Mouse (Mus musculus) heart, embryonic 13.5 days (tissue): Measurements from ENCODE around the gene Ppp6r2. TPM values are rescaled to one million over a fixed set of nuclear protein-coding genes. Genes with fewer than 3 reads are reported as not detected.

ENCODE experiments used
- ATAC-seq: fragments of 200-750 bp; cut with Nextera tagmentation; 2 replicates; pipeline ENCODE4 v1.8.0; 2017; ENCODE audit warnings: moderate TSS enrichment; ENCODE audit not compliant: insufficient number of reproducible peaks, low FRiP score, low TSS enrichment; ENCODE audit errors: extremely low read depth
- H3K27ac ChIP-seq: fragments of 300-500 bp; sonication (generic); replicated peaks from 2 replicates; pipeline ENCODE4 v1.5.1; 2015; ENCODE audit warnings: moderate library complexity, mild to moderate bottlenecking, inconsistent platforms
- H3K27me3 ChIP-seq: fragments of 300-500 bp; sonication (generic); replicated peaks from 2 replicates; pipeline ENCODE4 v1.6.1; 2015; ENCODE audit warnings: mild to moderate bottlenecking, inconsistent platforms
- H3K36me3 ChIP-seq: fragments of 300-500 bp; sonication (generic); 2 replicates; pipeline ENCODE4 v1.6.1; 2015; ENCODE audit warnings: mild to moderate bottlenecking, inconsistent platforms
- H3K4me1 ChIP-seq: fragments of 300-500 bp; sonication (generic); 2 replicates; pipeline ENCODE4 v1.6.1; 2015; ENCODE audit warnings: inconsistent platforms
- H3K4me2 ChIP-seq: fragments of 300-500 bp; sonication (generic); 2 replicates; pipeline ENCODE4 v1.6.1; 2015; ENCODE audit warnings: inconsistent platforms, mild to moderate bottlenecking, moderate library complexity
- H3K4me3 ChIP-seq: fragments of 300-500 bp; sonication (generic); 2 replicates; pipeline ENCODE4 v1.5.1; 2015; ENCODE audit warnings: moderate library complexity, mild to moderate bottlenecking, inconsistent platforms
- H3K9ac ChIP-seq: fragments of 300-500 bp; sonication (generic); 2 replicates; pipeline ENCODE4 v1.6.1; 2015; ENCODE audit warnings: inconsistent platforms, mild to moderate bottlenecking, moderate library complexity
- H3K9me3 ChIP-seq: fragments of 300-500 bp; sonication (generic); 2 replicates; pipeline ENCODE4 v1.6.1; 2016; ENCODE audit warnings: inconsistent platforms
- WGBS: fragments of 180-500 bp; shearing (Covaris S2); methylation state at CpG from one replicate; pipeline ENCODE4 v1.1.7; 2015; ENCODE audit warnings: mixed read lengths; 5-methylcytosine and 5-hydroxymethylcytosine counted together
- microRNA-seq: library from miRNA; unstranded; fragments of <30 nt; microRNA quantifications from one replicate; pipeline ENCODE4, GENCODE M21; 2016
- polyA plus RNA-seq: library from polyadenylated mRNA; unstranded; fragments of >200 nt; fragmentation: Nextera tagmentation; extraction: Ambion mirVana; gene quantifications from 2 replicates; pipeline ENCODE4 v1.2.1, GENCODE M21; 2015

Ppp6r2 gene
- polyA plus RNA-seq, 1 experiment from 2014 or later, result 20.8 TPM

DNA sequence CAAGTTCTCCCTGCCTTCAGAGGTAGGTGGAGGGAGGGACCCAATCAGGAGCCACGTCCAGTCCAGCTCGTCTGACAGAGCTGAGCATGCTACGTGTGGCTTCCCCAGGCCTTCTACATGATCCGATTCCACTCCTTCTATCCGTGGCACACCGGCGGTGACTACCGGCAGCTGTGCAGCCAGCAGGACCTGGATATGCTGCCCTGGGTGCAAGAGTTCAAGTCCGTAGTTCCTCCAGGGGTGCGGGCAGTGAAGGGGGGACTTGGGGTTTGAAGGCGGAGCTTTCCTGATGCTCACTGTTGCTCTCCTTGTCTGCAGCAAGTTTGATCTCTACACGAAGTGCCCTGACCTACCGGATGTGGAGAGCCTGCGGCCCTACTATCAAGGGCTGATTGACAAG lies 125.1 kb downstream of the Ppp6r2 start:
- ATAC-seq, result no peak
- H3K36me3 ChIP-seq, result no peaks in the 10 kb centered on the region
- WGBS, result 75% methylated on average over 14 of the region's 14 CpGs
- no peak overlapping the region for H3K4me2 ChIP-seq
- H3K4me3 ChIP-seq, result no peak overlapping the region
- H3K4me1 ChIP-seq, result no peaks in the 10 kb centered on the region
- no peaks in the 10 kb centered on the region for H3K9me3 ChIP-seq
- no peaks in the 10 kb centered on the region; the same call in 1 of the 2 replicates for H3K27me3 ChIP-seq
- H3K9ac ChIP-seq, result no peak overlapping the region
- no peak overlapping the region for H3K27ac ChIP-seq

Small RNA genes within 50 kb of the gene (microRNA-seq; reads per million reads assigned to microRNA genes)
- gene Mir6958, result 1.2 reads per million
- gene Mir6959, result not detected
- 0.61 reads per million for gene Mir7118

Other genes starting within 250 kb of the Ppp6r2 start
- gene Mlc1, start 232.5 kb upstream of the Ppp6r2 start, polyA plus RNA-seq, result 0.05 TPM in 1 of 2 replicates, not detected in the other
- 62.8 and 67.4 TPM in 2 replicates for gene Mov10l1, start 228.6 kb upstream of the Ppp6r2 start, polyA plus RNA-seq
- 1.6 and 2.1 TPM in 2 replicates for gene Panx2, start 151.8 kb upstream of the Ppp6r2 start, polyA plus RNA-seq
- gene Trabd, start 136.4 kb upstream of the Ppp6r2 start, polyA plus RNA-seq, result 52.4 and 52.7 TPM in 2 replicates
- gene Selenoo, start 122.5 kb upstream of the Ppp6r2 start, polyA plus RNA-seq, result 10.8 and 11.6 TPM in 2 replicates
- gene Tubgcp6, start 88.4 kb upstream of the Ppp6r2 start, polyA plus RNA-seq, result 8.9 and 10.7 TPM in 2 replicates
- 14.0 and 15.0 TPM in 2 replicates for gene Hdac10, start 82.9 kb upstream of the Ppp6r2 start, polyA plus RNA-seq
- gene Mapk12, start 70.8 kb upstream of the Ppp6r2 start, polyA plus RNA-seq, result 19.0 and 20.4 TPM in 2 replicates
- gene Mapk11, start 61.9 kb upstream of the Ppp6r2 start, polyA plus RNA-seq, result 3.8 and 4.0 TPM in 2 replicates
- gene Plxnb2, start 30.8 kb upstream of the Ppp6r2 start, polyA plus RNA-seq, result 84.6 and 99.0 TPM in 2 replicates
- gene Dennd6b, start 15.1 kb upstream of the Ppp6r2 start, polyA plus RNA-seq, result 17.4 and 17.9 TPM in 2 replicates
- gene Sbf1, start 103.8 kb downstream of the Ppp6r2 start, polyA plus RNA-seq, result 34.3 and 38.3 TPM in 2 replicates
- gene Adm2, start 111.2 kb downstream of the Ppp6r2 start, polyA plus RNA-seq, result 0.66 and 0.85 TPM in 2 replicates
- 0.34 TPM in 1 of 2 replicates, not detected in the other for gene Miox, start 122.8 kb downstream of the Ppp6r2 start, polyA plus RNA-seq
- gene Lmf2, start 144.1 kb downstream of the Ppp6r2 start, polyA plus RNA-seq, result 43.8 and 46.2 TPM in 2 replicates
- gene Ncaph2, start 144.2 kb downstream of the Ppp6r2 start, polyA plus RNA-seq, result 94.1 and 109 TPM in 2 replicates
- gene Sco2, start 162.3 kb downstream of the Ppp6r2 start, polyA plus RNA-seq, result 7.1 and 7.2 TPM in 2 replicates
- gene Tymp, start 165.5 kb downstream of the Ppp6r2 start, polyA plus RNA-seq, result 0.99 and 1.0 TPM in 2 replicates
- 0.28 and 0.76 TPM in 2 replicates for gene Odf3b, start 167.7 kb downstream of the Ppp6r2 start, polyA plus RNA-seq
- 0.04 TPM in 1 of 2 replicates, not detected in the other for gene Klhdc7b, start 173.4 kb downstream of the Ppp6r2 start, polyA plus RNA-seq
- not detected in 2 replicates for gene Syce3, start 198.9 kb downstream of the Ppp6r2 start, polyA plus RNA-seq
- 139 and 147 TPM in 2 replicates for gene Cpt1b, start 214.3 kb downstream of the Ppp6r2 start, polyA plus RNA-seq
- gene C730034F03Rik, start 218.0 kb downstream of the Ppp6r2 start, polyA plus RNA-seq, result 2.4 and 3.0 TPM in 2 replicates
- gene Gm44502, start 218.1 kb downstream of the Ppp6r2 start, polyA plus RNA-seq, result 0.53 and 0.90 TPM in 2 replicates
- gene Chkb, start 218.4 kb downstream of the Ppp6r2 start, polyA plus RNA-seq, result 65.1 and 71.5 TPM in 2 replicates
- 0.27 and 0.45 TPM in 2 replicates for gene Mapk8ip2, start 242.4 kb downstream of the Ppp6r2 start, polyA plus RNA-seq